Mouse (Mus musculus): ENCODE results near the gene Cdkl1. TPM values are rescaled to one million over a fixed set of nuclear protein-coding genes. Genes with fewer than 3 reads are reported as not detected.

Gene Cdkl1
- polyA plus RNA-seq, 1 experiment: 0.05 TPM

GRCm38 (mm10) chr12:69785471-69785870 is 5.6 kb downstream of the Cdkl1 start:
- no peaks in the 10 kb centered on the region for H3K27me3 ChIP-seq (ENCODE audit: control insufficient read depth, insufficient read depth, insufficient read length)
- no peaks in the 10 kb centered on the region for H3K79me2 ChIP-seq (ENCODE audit: control insufficient read depth, insufficient read depth)
- TF ChIP-seq POLR2AphosphoS2 (IDR thresholded peaks at IDR 0.05; ENCODE audit: insufficient read length, low read depth): no peak
- no peak for TF ChIP-seq MYOD1 (IDR thresholded peaks at IDR 0.05; ENCODE audit: control insufficient read depth in 1 of 3, insufficient read length in 2 of 3, low read depth in 2 of 3)
- TF ChIP-seq USF1 (IDR thresholded peaks at IDR 0.05; ENCODE audit: low read depth): no peak
- TF ChIP-seq CEBPB (IDR thresholded peaks at IDR 0.05; ENCODE audit: insufficient read depth, poor library complexity, severe bottlenecking): no peak
- TF ChIP-seq TCF12 (IDR thresholded peaks at IDR 0.05; ENCODE audit: insufficient read depth, poor library complexity, severe bottlenecking): no peak
- no peak for TF ChIP-seq POLR2A (IDR thresholded peaks at IDR 0.05; ENCODE audit: insufficient read length, low read depth)
- no peak for TF ChIP-seq MAX (IDR thresholded peaks at IDR 0.05; ENCODE audit: low read depth)
- TF ChIP-seq SRF (IDR thresholded peaks at IDR 0.05; ENCODE audit: control insufficient read depth, insufficient read length, low read depth): no peak
- no peak for TF ChIP-seq E2F4 (IDR thresholded peaks at IDR 0.05; ENCODE audit: insufficient read depth)
- TF ChIP-seq TCF3 (IDR thresholded peaks at IDR 0.05; ENCODE audit: insufficient read length, low read depth): no peak
- TF ChIP-seq REST (IDR thresholded peaks at IDR 0.05; ENCODE audit: insufficient read depth, insufficient read length): no peak
- no peak for TF ChIP-seq MYOG (IDR thresholded peaks at IDR 0.05; ENCODE audit: control insufficient read depth in 1 of 3, insufficient read depth in 1 of 3, insufficient read length in 2 of 3, low read depth in 2 of 3)
- H3ac ChIP-seq (ENCODE audit: control insufficient read depth, insufficient read length): no peak overlapping the region
- H3K4me3 ChIP-seq: no peak overlapping the region
- no peaks in the 10 kb centered on the region for H3K36me3 ChIP-seq (ENCODE audit: control insufficient read depth, insufficient read depth)
- no peak overlapping the region for H3K4me2 ChIP-seq (ENCODE audit: low read depth)

- no peaks in the 10 kb centered on the region for H3K36me3 ChIP-seq (ENCODE audit: control insufficient read depth, insufficient read depth)
- H3K79me2 ChIP-seq (ENCODE audit: control insufficient read depth, insufficient read depth): no peaks in the 10 kb centered on the region
- no peak overlapping the region for H3K4me2 ChIP-seq (ENCODE audit: low read depth)
- no peaks in the 10 kb centered on the region for H3K27me3 ChIP-seq (ENCODE audit: control insufficient read depth, insufficient read depth, insufficient read length)
- no peak overlapping the region for H3K4me3 ChIP-seq
- TF ChIP-seq MAX (IDR thresholded peaks at IDR 0.05; ENCODE audit: low read depth) (no peak), TCF3 (IDR thresholded peaks at IDR 0.05; ENCODE audit: insufficient read length, low read depth) (no peak), CEBPB (IDR thresholded peaks at IDR 0.05; ENCODE audit: insufficient read depth, poor library complexity, severe bottlenecking) (no peak), MYOG (IDR thresholded peaks at IDR 0.05; ENCODE audit: control insufficient read depth in 1 of 3, insufficient read depth in 1 of 3, insufficient read length in 2 of 3, low read depth in 2 of 3) (no peak), USF1 (IDR thresholded peaks at IDR 0.05; ENCODE audit: low read depth) (no peak), POLR2AphosphoS2 (IDR thresholded peaks at IDR 0.05; ENCODE audit: insufficient read length, low read depth) (no peak), SRF (IDR thresholded peaks at IDR 0.05; ENCODE audit: control insufficient read depth, insufficient read length, low read depth) (no peak), MYOD1 (IDR thresholded peaks at IDR 0.05; ENCODE audit: control insufficient read depth in 1 of 3, insufficient read length in 2 of 3, low read depth in 2 of 3) (no peak), REST (IDR thresholded peaks at IDR 0.05; ENCODE audit: insufficient read depth, insufficient read length) (no peak), POLR2A (IDR thresholded peaks at IDR 0.05; ENCODE audit: insufficient read length, low read depth) (no peak), TCF12 (IDR thresholded peaks at IDR 0.05; ENCODE audit: insufficient read depth, poor library complexity, severe bottlenecking) (no peak), E2F4 (IDR thresholded peaks at IDR 0.05; ENCODE audit: insufficient read depth) (no peak)
- H3ac ChIP-seq (ENCODE audit: control insufficient read depth, insufficient read length): no peak overlapping the region
These were observed 7.6 kb downstream of the Cdkl1 start for GRCm38 (mm10) chr12:69783247-69784025.

GRCm38 (mm10) chr12:69781935-69782650 is 9.0 kb downstream of the Cdkl1 start:
- Histone ChIP-seq H3K27me3 (ENCODE audit: control insufficient read depth, insufficient read depth, insufficient read length) (no peaks in the 10 kb centered on the region), H3K4me3 (no peak overlapping the region), H3ac (ENCODE audit: control insufficient read depth, insufficient read length) (no peak overlapping the region), H3K36me3 (ENCODE audit: control insufficient read depth, insufficient read depth) (no peaks in the 10 kb centered on the region), H3K4me2 (ENCODE audit: low read depth) (no peak overlapping the region), H3K79me2 (ENCODE audit: control insufficient read depth, insufficient read depth) (no peaks in the 10 kb centered on the region)
- TF ChIP-seq USF1 (IDR thresholded peaks at IDR 0.05; ENCODE audit: low read depth) (no peak), TCF3 (IDR thresholded peaks at IDR 0.05; ENCODE audit: insufficient read length, low read depth) (no peak), POLR2A (IDR thresholded peaks at IDR 0.05; ENCODE audit: insufficient read length, low read depth) (no peak), CEBPB (IDR thresholded peaks at IDR 0.05; ENCODE audit: insufficient read depth, poor library complexity, severe bottlenecking) (no peak), TCF12 (IDR thresholded peaks at IDR 0.05; ENCODE audit: insufficient read depth, poor library complexity, severe bottlenecking) (no peak), MYOG (IDR thresholded peaks at IDR 0.05; ENCODE audit: control insufficient read depth in 1 of 3, insufficient read depth in 1 of 3, insufficient read length in 2 of 3, low read depth in 2 of 3) (no peak), SRF (IDR thresholded peaks at IDR 0.05; ENCODE audit: control insufficient read depth, insufficient read length, low read depth) (no peak), MYOD1 (IDR thresholded peaks at IDR 0.05; ENCODE audit: control insufficient read depth in 1 of 3, insufficient read length in 2 of 3, low read depth in 2 of 3) (no peak)

- TF ChIP-seq MYOD1 (IDR thresholded peaks at IDR 0.05; ENCODE audit: control insufficient read depth in 1 of 3, insufficient read length in 2 of 3, low read depth in 2 of 3) (no peak), E2F4 (IDR thresholded peaks at IDR 0.05; ENCODE audit: insufficient read depth) (no peak), TCF3 (IDR thresholded peaks at IDR 0.05; ENCODE audit: insufficient read length, low read depth) (no peak), REST (IDR thresholded peaks at IDR 0.05; ENCODE audit: insufficient read depth, insufficient read length) (no peak), POLR2AphosphoS2 (IDR thresholded peaks at IDR 0.05; ENCODE audit: insufficient read length, low read depth) (no peak), SRF (IDR thresholded peaks at IDR 0.05; ENCODE audit: control insufficient read depth, insufficient read length, low read depth) (no peak), MAX (IDR thresholded peaks at IDR 0.05; ENCODE audit: low read depth) (no peak), USF1 (IDR thresholded peaks at IDR 0.05; ENCODE audit: low read depth) (no peak)
- H3K79me2 ChIP-seq (ENCODE audit: control insufficient read depth, insufficient read depth): no peaks in the 10 kb centered on the region
- no peak overlapping the region for H3ac ChIP-seq (ENCODE audit: control insufficient read depth, insufficient read length)
- H3K4me2 ChIP-seq (ENCODE audit: low read depth): no peak overlapping the region
- no peaks in the 10 kb centered on the region for H3K27me3 ChIP-seq (ENCODE audit: control insufficient read depth, insufficient read depth, insufficient read length)
- H3K36me3 ChIP-seq (ENCODE audit: control insufficient read depth, insufficient read depth): no peaks in the 10 kb centered on the region
- no peak overlapping the region for H3K4me3 ChIP-seq
These were observed 9.6 kb downstream of the Cdkl1 start for GRCm38 (mm10) chr12:69781480-69781879.

Data from myocyte (in vitro differentiated cells).